20 mouse cellular contexts compared by ENCODE assay signal in the genomic region with DNA sequence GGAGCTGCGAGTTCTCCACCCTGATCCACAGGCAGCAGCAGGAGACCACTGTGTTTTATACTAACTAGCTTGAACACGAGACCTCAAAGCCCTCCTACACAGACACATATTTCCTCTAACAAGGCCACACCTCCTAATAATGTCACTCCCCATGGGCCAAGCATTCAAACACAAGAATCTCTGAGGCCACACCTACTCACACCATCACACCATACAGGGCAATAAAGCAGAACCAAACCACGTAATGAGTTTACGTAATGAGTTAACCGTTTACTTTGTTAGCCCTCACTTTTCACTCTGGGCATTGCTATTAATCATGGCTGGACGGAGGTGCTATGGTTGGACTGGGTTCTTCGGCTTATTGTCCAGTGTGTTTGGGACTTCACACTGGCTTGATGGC. TPM values are rescaled to one million over a fixed set of nuclear protein-coding genes. Genes with fewer than 3 reads are reported as not detected.
DNase-seq lines count a peak whose midpoint lies in the region; ATAC-seq and TF ChIP-seq lines count a peak whose summit lies in the region.
"Had no signal": no experiment of that assay in that cellular context is flagged by ENCODE, and none has a peak within 500 bp of the region (broad histone marks: within the 10 kb centered on the region; RNA-seq: fewer than 3 reads in every experiment).

No protein-coding gene starts in this region.

- no peak overlapping the region for H3K4me3 ChIP-seq in gastrocnemius, adult 2 months
- no peak overlapping the region for H3K4me3 ChIP-seq in lung, postnatal 0 days (ENCODE audit: low read depth, low read length)
- no peak overlapping the region for H3K4me3 ChIP-seq in liver, embryonic 16.5 days (ENCODE audit: low read depth, low read length)
- H3K4me3 ChIP-seq in midbrain, postnatal 0 days (ENCODE audit: low read depth, low read length): no peak overlapping the region
- H3K4me3 ChIP-seq in heart, embryonic 12.5 days: no peak overlapping the region
- H3K4me3 ChIP-seq: heart, embryonic 10.5 days; limb, embryonic 12.5 days had no signal

- peaks cover 5% of the 10 kb centered on the region; the same call in 1 of the 2 replicates for H3K4me1 ChIP-seq in lung, postnatal 0 days (ENCODE audit: insufficient read depth, low read depth, low read length)
- H3K4me1 ChIP-seq in liver, embryonic 16.5 days (ENCODE audit: control insufficient read depth, low read depth, low read length): peaks cover 6% of the 10 kb centered on the region
- peaks cover 6% of the 10 kb centered on the region; the same call in 1 of the 2 replicates for H3K4me1 ChIP-seq in midbrain, postnatal 0 days (ENCODE audit: insufficient read depth, low read length)
- H3K4me1 ChIP-seq in heart, embryonic 12.5 days (replicated peaks): peaks cover 7% of the 10 kb centered on the region

- TF ChIP-seq CTCF in gastrocnemius, adult 2 months (IDR thresholded peaks at IDR 0.05): no peak
- TF ChIP-seq CTCF in lung, postnatal 0 days (IDR thresholded peaks at IDR 0.05): no peak
- no peak for TF ChIP-seq CTCF in midbrain, postnatal 0 days (IDR thresholded peaks at IDR 0.05)

- no peak for ATAC-seq in lung, postnatal 0 days
- peak; percentile 41; the same call in 1 of the 2 replicates for ATAC-seq in liver, embryonic 16.5 days (ENCODE audit: low read depth)
- ATAC-seq in midbrain, postnatal 0 days (ENCODE audit: low FRiP score): no peak
- no peak for ATAC-seq in heart, embryonic 12.5 days (ENCODE audit: insufficient number of reproducible peaks, low FRiP score)
- ATAC-seq: forebrain, embryonic 14.5 days had no signal

- H3K9me3 ChIP-seq in lung, postnatal 0 days (ENCODE audit: low read length): no peaks in the 10 kb centered on the region
- H3K9me3 ChIP-seq in liver, embryonic 16.5 days (replicated peaks; ENCODE audit: control insufficient read depth, low read length): no peaks in the 10 kb centered on the region
- H3K9me3 ChIP-seq in midbrain, postnatal 0 days (ENCODE audit: low read length): no peaks in the 10 kb centered on the region
- no peaks in the 10 kb centered on the region for H3K9me3 ChIP-seq in heart, embryonic 12.5 days (replicated peaks)
- H3K9me3 ChIP-seq: heart, embryonic 10.5 days; limb, embryonic 12.5 days had no signal

- TF ChIP-seq EP300 in lung, postnatal 0 days (IDR thresholded peaks at IDR 0.05): no peak

- no peaks in the 10 kb centered on the region for H3K27me3 ChIP-seq in lung, postnatal 0 days (replicated peaks; ENCODE audit: insufficient read depth, low read length)
- H3K27me3 ChIP-seq in liver, embryonic 16.5 days (ENCODE audit: control insufficient read depth, insufficient read depth, low read depth, low read length): no peaks in the 10 kb centered on the region
- H3K27me3 ChIP-seq in midbrain, postnatal 0 days (ENCODE audit: insufficient read depth, low read length): no peaks in the 10 kb centered on the region
- H3K27me3 ChIP-seq in heart, embryonic 12.5 days (replicated peaks): no peaks in the 10 kb centered on the region
- H3K27me3 ChIP-seq: limb, embryonic 12.5 days had no signal

- H3K36me3 ChIP-seq in lung, postnatal 0 days (ENCODE audit: insufficient read depth, low read length): peaks cover 27% of the 10 kb centered on the region; the same call in 1 of the 2 replicates
- H3K36me3 ChIP-seq in liver, embryonic 16.5 days (ENCODE audit: control insufficient read depth, insufficient read depth): peaks cover 8% of the 10 kb centered on the region
- peaks cover 35% of the 10 kb centered on the region for H3K36me3 ChIP-seq in midbrain, postnatal 0 days (ENCODE audit: insufficient read depth, low read length)
- H3K36me3 ChIP-seq in heart, embryonic 12.5 days: peaks cover 77% of the 10 kb centered on the region

- DNase-seq in gastrocnemius, adult 2 months: no peak
- no peak for DNase-seq in gastrocnemius, postnatal 10 days
- DNase-seq in lung, postnatal 0 days (ENCODE audit: low spot score): peak; percentile 16
- DNase-seq in lung, postnatal 14 days: no peak
- no peak for DNase-seq in midbrain, postnatal 0 days (ENCODE audit: low spot score)
- DNase-seq in adrenal gland, adult 8-10 months: no peak
- DNase-seq: cerebellum, adult 18-20 months; heart, postnatal 4 days; lung, embryonic 14.5 days; right cerebral cortex, postnatal 4 days; thymus, postnatal 14 days had no signal

- intact Hi-C loops in gastrocnemius, adult 2 months (cut with DNase I): no loop called here

- WGBS in lung, postnatal 0 days: 64% methylated on average over 7 of the region's 7 CpGs
- 62% methylated on average over 7 of the region's 7 CpGs for WGBS in liver, embryonic 16.5 days (ENCODE audit: insufficient replicate concordance)
- WGBS in midbrain, postnatal 0 days: 90% methylated on average over 7 of the region's 7 CpGs
- 90% methylated on average over 7 of the region's 7 CpGs for WGBS in heart, embryonic 12.5 days

- peak overlapping the region; percentile 86 for H3K27ac ChIP-seq in gastrocnemius, adult 2 months
- no peak overlapping the region for H3K27ac ChIP-seq in lung, postnatal 0 days (ENCODE audit: low read length)
- H3K27ac ChIP-seq in liver, embryonic 16.5 days (ENCODE audit: low read length): no peak overlapping the region
- H3K27ac ChIP-seq in midbrain, postnatal 0 days (ENCODE audit: low read depth, low read length): no peak overlapping the region
- no peak overlapping the region for H3K27ac ChIP-seq in heart, embryonic 12.5 days (ENCODE audit: poor library complexity, severe bottlenecking)
- H3K27ac ChIP-seq: heart, embryonic 10.5 days; limb, embryonic 12.5 days had no signal

- no peak overlapping the region for H3K9ac ChIP-seq in lung, postnatal 0 days (replicated peaks; ENCODE audit: low read depth)
- no peak overlapping the region for H3K9ac ChIP-seq in liver, embryonic 16.5 days (ENCODE audit: low read depth, low read length)
- no peak overlapping the region for H3K9ac ChIP-seq in midbrain, postnatal 0 days (replicated peaks; ENCODE audit: low read length, poor library complexity, severe bottlenecking)
- H3K9ac ChIP-seq in heart, embryonic 12.5 days: no peak overlapping the region
- H3K9ac ChIP-seq: limb, embryonic 12.5 days; lung, embryonic 14.5 days had no signal

- no peak overlapping the region for H3K4me2 ChIP-seq in lung, postnatal 0 days (replicated peaks; ENCODE audit: low read depth, low read length)
- no peak overlapping the region for H3K4me2 ChIP-seq in liver, embryonic 16.5 days (ENCODE audit: low read depth, low read length)
- no peak overlapping the region for H3K4me2 ChIP-seq in midbrain, postnatal 0 days (ENCODE audit: low read depth, low read length, poor library complexity, severe bottlenecking)
- H3K4me2 ChIP-seq in heart, embryonic 12.5 days: no peak overlapping the region
- H3K4me2 ChIP-seq: limb, embryonic 12.5 days; lung, embryonic 14.5 days had no signal

RNA-seq across cellular contexts. Expression of gene Asb8, which starts 25.7 kb away (rescaled TPM):
- total RNA-seq in gastrocnemius, adult 2 months (2021): 100 to 1,000 TPM in 1 of 2 experiments, 10 to 100 TPM in 1; 97.8 to 124 TPM
- total RNA-seq in gastrocnemius, postnatal 10 days (2021): 100 to 1,000 TPM; 137 to 157 TPM
- 40.3 and 42.3 TPM in 2 replicates for polyA plus RNA-seq in lung, postnatal 0 days (2015; fragmentation: Nextera tagmentation; extraction: Ambion mirVana)
- polyA plus RNA-seq in liver, embryonic 16.5 days (2015; fragmentation: Nextera tagmentation; extraction: Ambion mirVana): 22.3 and 22.8 TPM in 2 replicates
- 60.5 and 72.7 TPM in 2 replicates for total RNA-seq in midbrain, postnatal 0 days (2014; rRNA removed)
- 59.2 and 64.9 TPM in 2 replicates for polyA plus RNA-seq in midbrain, postnatal 0 days (2015; fragmentation: Nextera tagmentation; extraction: Ambion mirVana)
- polyA plus RNA-seq in heart, embryonic 12.5 days (2016; fragmentation: Nextera tagmentation; extraction: Ambion mirVana): 76.2 and 78.9 TPM in 2 replicates
- 10 to 100 TPM; 39.6 to 49.2 (median 43.8) TPM for total RNA-seq in adrenal gland, adult 8-10 months (2022)

RNA-seq across cellular contexts. Expression of gene Ccdc184, which starts 27.2 kb away (rescaled TPM):
- total RNA-seq in gastrocnemius, adult 2 months (2021): not detected
- total RNA-seq in gastrocnemius, postnatal 10 days (2021): not detected
- polyA plus RNA-seq in lung, postnatal 0 days (2015; fragmentation: Nextera tagmentation; extraction: Ambion mirVana): 0.04 and 0.07 TPM in 2 replicates
- polyA plus RNA-seq in liver, embryonic 16.5 days (2015; fragmentation: Nextera tagmentation; extraction: Ambion mirVana): 0.07 TPM in 1 of 2 replicates, not detected in the other
- total RNA-seq in midbrain, postnatal 0 days (2014; rRNA removed): 127 and 129 TPM in 2 replicates
- polyA plus RNA-seq in midbrain, postnatal 0 days (2015; fragmentation: Nextera tagmentation; extraction: Ambion mirVana): 132 and 145 TPM in 2 replicates
- 1.4 TPM in 2 replicates for polyA plus RNA-seq in heart, embryonic 12.5 days (2016; fragmentation: Nextera tagmentation; extraction: Ambion mirVana)
- 1 to 10 TPM in 2 of 4 experiments, under 1 TPM in 2; 0.59 to 1.3 (median 1.0) TPM for total RNA-seq in adrenal gland, adult 8-10 months (2022)
- total RNA-seq: gastrocnemius, adult 18-20 months had no signal
- polyA plus RNA-seq: lung, embryonic 14.5 days had no signal

RNA-seq across cellular contexts. Expression of gene Senp1, which starts 46.2 kb away (rescaled TPM):
- total RNA-seq in gastrocnemius, adult 2 months (2021): 1 to 10 TPM; 7.4 to 8.5 TPM
- total RNA-seq in gastrocnemius, postnatal 10 days (2021): 10 to 100 TPM in 1 of 2 experiments, 1 to 10 TPM in 1; 9.6 to 13.3 TPM
- polyA plus RNA-seq in lung, postnatal 0 days (2015; fragmentation: Nextera tagmentation; extraction: Ambion mirVana): 9.2 and 10.2 TPM in 2 replicates
- 12.5 and 12.9 TPM in 2 replicates for polyA plus RNA-seq in liver, embryonic 16.5 days (2015; fragmentation: Nextera tagmentation; extraction: Ambion mirVana)
- total RNA-seq in midbrain, postnatal 0 days (2014; rRNA removed): 17.4 and 18.2 TPM in 2 replicates
- 12.1 and 12.4 TPM in 2 replicates for polyA plus RNA-seq in midbrain, postnatal 0 days (2015; fragmentation: Nextera tagmentation; extraction: Ambion mirVana)
- polyA plus RNA-seq in heart, embryonic 12.5 days (2016; fragmentation: Nextera tagmentation; extraction: Ambion mirVana): 26.9 and 30.1 TPM in 2 replicates
- total RNA-seq in adrenal gland, adult 8-10 months (2022): 10 to 100 TPM; 17.8 to 24.9 (median 20.1) TPM

RNA-seq across cellular contexts. Expression of gene Pfkm, which starts 47.4 kb away (rescaled TPM):
- 1,000 to 10,000 TPM; 2,669 to 2,908 TPM for total RNA-seq in gastrocnemius, adult 2 months (2021)
- 1,000 to 10,000 TPM; 1,073 to 1,245 TPM for total RNA-seq in gastrocnemius, postnatal 10 days (2021)
- polyA plus RNA-seq in lung, postnatal 0 days (2015; fragmentation: Nextera tagmentation; extraction: Ambion mirVana): 12.8 and 15.5 TPM in 2 replicates
- polyA plus RNA-seq in liver, embryonic 16.5 days (2015; fragmentation: Nextera tagmentation; extraction: Ambion mirVana): 21.1 and 22.7 TPM in 2 replicates
- total RNA-seq in midbrain, postnatal 0 days (2014; rRNA removed): 96.2 and 102 TPM in 2 replicates
- 89.9 and 96.4 TPM in 2 replicates for polyA plus RNA-seq in midbrain, postnatal 0 days (2015; fragmentation: Nextera tagmentation; extraction: Ambion mirVana)
- polyA plus RNA-seq in heart, embryonic 12.5 days (2016; fragmentation: Nextera tagmentation; extraction: Ambion mirVana): 80.3 and 82.2 TPM in 2 replicates
- 100 to 1,000 TPM in 2 of 4 experiments, 10 to 100 TPM in 2; 73.8 to 119 (median 95.8) TPM for total RNA-seq in adrenal gland, adult 8-10 months (2022)

RNA-seq across cellular contexts. Expression of gene Olfr288, which starts 55.6 kb away (rescaled TPM):
- not detected for total RNA-seq in gastrocnemius, adult 2 months (2021)
- not detected for total RNA-seq in gastrocnemius, postnatal 10 days (2021)
- not detected in 2 replicates for polyA plus RNA-seq in lung, postnatal 0 days (2015; fragmentation: Nextera tagmentation; extraction: Ambion mirVana)
- not detected in 2 replicates for polyA plus RNA-seq in liver, embryonic 16.5 days (2015; fragmentation: Nextera tagmentation; extraction: Ambion mirVana)
- not detected in 2 replicates for total RNA-seq in midbrain, postnatal 0 days (2014; rRNA removed)
- polyA plus RNA-seq in midbrain, postnatal 0 days (2015; fragmentation: Nextera tagmentation; extraction: Ambion mirVana): not detected in 2 replicates
- not detected in 2 replicates for polyA plus RNA-seq in heart, embryonic 12.5 days (2016; fragmentation: Nextera tagmentation; extraction: Ambion mirVana)
- total RNA-seq in adrenal gland, adult 8-10 months (2022): not detected
- total RNA-seq: adrenal gland, adult 18-20 months; gastrocnemius, adult 18-20 months; heart, postnatal 4 days had no signal
- polyA plus RNA-seq: embryonic facial prominence, embryonic 14.5 days; forebrain, embryonic 14.5 days; heart, embryonic 10.5 days; limb, embryonic 12.5 days; lung, embryonic 14.5 days; neural tube, embryonic 14.5 days had no signal

Comparison
In these comparisons a context has a peak if more than half of its experiments do, and no peak if none do; other contexts are left out.
1. RNA of gene Ccdc184, which starts 27.2 kb away (total RNA-seq): 127 to 129 TPM in midbrain, postnatal 0 days; 0.59 to 1.3 TPM in adrenal gland, adult 8-10 months, not detected in gastrocnemius, adult 2 months and not detected in gastrocnemius, postnatal 10 days; every median in the first group is over 10 times any median in the second.